Mouse (Mus musculus) MEL (cell line): ENCODE measurements around the gene Clasrp. TPM values are rescaled to one million over a fixed set of nuclear protein-coding genes. Genes with fewer than 3 reads are reported as not detected.

Experiments used
- DNase-seq: peaks from one replicate; pipeline ENCODE4 v3.0.0; 2011; ENCODE audit warnings: low read depth, low spot score
- H3K27ac ChIP-seq: 2 replicates; pipeline ENCODE4 v1.5.1; 2012; ENCODE audit warnings: low read depth, mild to moderate bottlenecking, control low read depth, low read length, moderate library complexity; ENCODE audit not compliant: control insufficient read depth
- H3K27me3 ChIP-seq, 2 experiments: fragments of 150-350 bp in 1 of 2; sonication (generic) in 1 of 2; 2 replicates each; pipeline ENCODE4 v1.6.1; 2012; ENCODE audit warnings: low read length in 2 of 2, mild to moderate bottlenecking in 2 of 2, improper control_type of control experiment in 1 of 2, moderate library complexity in 1 of 2; ENCODE audit not compliant: insufficient read depth in 2 of 2, control insufficient read depth in 1 of 2
- H3K36me3 ChIP-seq, 2 experiments: 2 replicates each; pipeline ENCODE4 v1.6.1; 2012 to 2014; ENCODE audit warnings: low read length in 2 of 2, improper control_type of control experiment in 1 of 2, inconsistent platforms in 1 of 2, mild to moderate bottlenecking in 1 of 2; ENCODE audit not compliant: insufficient read depth in 2 of 2, control insufficient read depth in 1 of 2
- H3K4me1 ChIP-seq, 2 experiments: fragments of 150-350 bp in 1 of 2; sonication (generic) in 1 of 2; 2 replicates each; pipeline ENCODE4 v1.6.1; 2012; ENCODE audit warnings: low read length in 2 of 2, improper control_type of control experiment in 1 of 2, mild to moderate bottlenecking in 1 of 2; ENCODE audit not compliant: insufficient read depth in 2 of 2, control insufficient read depth in 1 of 2
- H3K4me3 ChIP-seq, 2 experiments: fragments of 150-350 bp in 1 of 2; sonication (generic) in 1 of 2; 2 replicates each; pipeline ENCODE4 v1.5.1; 2012; ENCODE audit warnings: low read depth in 2 of 2, low read length in 2 of 2, mild to moderate bottlenecking in 2 of 2, moderate library complexity in 2 of 2, control low read depth in 1 of 2, improper control_type of control experiment in 1 of 2; ENCODE audit not compliant: control insufficient read depth in 1 of 2, insufficient read depth in 1 of 2
- H3K79me2 ChIP-seq: 2 replicates; pipeline ENCODE4 v1.6.1; 2012; ENCODE audit warnings: mild to moderate bottlenecking, low read length, moderate library complexity; ENCODE audit not compliant: control insufficient read depth, poor library complexity, insufficient read depth
- H3K9ac ChIP-seq: 2 replicates; pipeline ENCODE4 v1.6.1; 2012; ENCODE audit warnings: low read depth, mild to moderate bottlenecking, control low read depth, low read length, moderate library complexity; ENCODE audit not compliant: control insufficient read depth, poor library complexity, severe bottlenecking
- H3K9me3 ChIP-seq: fragments of 150-350 bp; sonication (generic); replicated peaks from 2 replicates; pipeline ENCODE4 v1.6.1; 2012; ENCODE audit warnings: mild to moderate bottlenecking, low read length, improper control_type of control experiment, moderate library complexity; ENCODE audit not compliant: insufficient read depth
- CHD1 ChIP-seq: IDR thresholded peaks from 2 replicates; pipeline ENCODE4 v1.6.1; 2012; ENCODE audit warnings: low read depth, mild to moderate bottlenecking, inconsistent platforms, low read length, improper control_type of control experiment
- CHD2 ChIP-seq: IDR thresholded peaks from 2 replicates; pipeline ENCODE4 v1.6.1; 2011; ENCODE audit warnings: low read length, improper control_type of control experiment
- CTCF ChIP-seq, 3 experiments: IDR thresholded peaks in 2 of 3; conservative IDR thresholded peaks in 1 of 3; 2 replicates each; pipeline ENCODE4 v1.5.1; 2011 to 2012; ENCODE audit warnings: low read length in 3 of 3, low read depth in 2 of 3, mild to moderate bottlenecking in 2 of 3, improper control_type of control experiment in 1 of 3, inconsistent platforms in 1 of 3, mixed read lengths in 1 of 3, moderate library complexity in 1 of 3; ENCODE audit not compliant: control insufficient read depth in 1 of 3, insufficient read depth in 1 of 3, poor library complexity in 1 of 3, severe bottlenecking in 1 of 3
- E2F4 ChIP-seq: IDR thresholded peaks from 2 replicates; pipeline ENCODE4 v1.6.1; 2011; ENCODE audit warnings: low read depth, low read length, improper control_type of control experiment, borderline replicate concordance
- ELF1 ChIP-seq: IDR thresholded peaks from 2 replicates; pipeline ENCODE4 v1.6.1; 2014; ENCODE audit warnings: low read depth, mild to moderate bottlenecking, inconsistent platforms, low read length, improper control_type of control experiment, moderate library complexity
- EP300 ChIP-seq, 2 experiments: IDR thresholded peaks; 2 replicates each; pipeline ENCODE4 v1.6.1; 2011; ENCODE audit warnings: improper control_type of control experiment in 2 of 2, low read length in 2 of 2, low read depth in 1 of 2, mild to moderate bottlenecking in 1 of 2
- GABPA ChIP-seq: IDR thresholded peaks from 2 replicates; pipeline ENCODE4 v1.6.1; 2012; ENCODE audit warnings: low read depth, mild to moderate bottlenecking, inconsistent platforms, low read length, improper control_type of control experiment, moderate library complexity
- GATA1 ChIP-seq: IDR thresholded peaks from 2 replicates; pipeline ENCODE4 v1.6.1; 2011; ENCODE audit warnings: low read depth, low read length, improper control_type of control experiment
- HCFC1 ChIP-seq: IDR thresholded peaks from 2 replicates; pipeline ENCODE4 v1.6.1; 2012; ENCODE audit warnings: low read depth, mild to moderate bottlenecking, inconsistent platforms, low read length, improper control_type of control experiment, moderate library complexity
- JUND ChIP-seq: IDR thresholded peaks from 2 replicates; pipeline ENCODE4 v1.6.1; 2011; ENCODE audit warnings: low read depth, mild to moderate bottlenecking, improper control_type of control experiment, low read length
- KAT2A ChIP-seq: conservative IDR thresholded peaks from 2 replicates; pipeline ENCODE4 v1.6.1; 2012; ENCODE audit warnings: low read depth, low read length, improper control_type of control experiment, inconsistent platforms
- MAX ChIP-seq: IDR thresholded peaks from 2 replicates; pipeline ENCODE4 v1.6.1; 2011; ENCODE audit warnings: low read length, improper control_type of control experiment
- MAZ ChIP-seq: IDR thresholded peaks from 2 replicates; pipeline ENCODE4 v1.6.1; 2012; ENCODE audit warnings: low read depth, mild to moderate bottlenecking, inconsistent platforms, low read length, improper control_type of control experiment
- MXI1 ChIP-seq: IDR thresholded peaks from 2 replicates; pipeline ENCODE4 v1.6.1; 2011; ENCODE audit warnings: mild to moderate bottlenecking, low read depth, low read length, improper control_type of control experiment
- NELFE ChIP-seq: IDR thresholded peaks from 2 replicates; pipeline ENCODE4 v1.6.1; 2011; ENCODE audit warnings: low read depth, low read length, improper control_type of control experiment
- NRF1 ChIP-seq: IDR thresholded peaks from 2 replicates; pipeline ENCODE4 v1.6.1; 2014; ENCODE audit warnings: low read depth, mild to moderate bottlenecking, inconsistent platforms, low read length, improper control_type of control experiment, moderate library complexity; ENCODE audit not compliant: poor library complexity, insufficient read depth, severe bottlenecking
- POLR2A ChIP-seq, 2 experiments: IDR thresholded peaks; 2 replicates each; pipeline ENCODE4 v1.6.1; 2011 to 2012; ENCODE audit warnings: low read length in 2 of 2, mild to moderate bottlenecking in 2 of 2, control low read depth in 1 of 2, improper control_type of control experiment in 1 of 2, low read depth in 1 of 2, moderate library complexity in 1 of 2; ENCODE audit not compliant: control insufficient read depth in 1 of 2, insufficient read depth in 1 of 2, poor library complexity in 1 of 2
- POLR2AphosphoS2 ChIP-seq: IDR thresholded peaks from 2 replicates; pipeline ENCODE4 v1.6.1; 2011; ENCODE audit warnings: low read length, improper control_type of control experiment
- RAD21 ChIP-seq: IDR thresholded peaks from 2 replicates; pipeline ENCODE4 v1.6.1; 2011; ENCODE audit warnings: mild to moderate bottlenecking, low read depth, low read length, improper control_type of control experiment
- RCOR1 ChIP-seq: IDR thresholded peaks from 2 replicates; pipeline ENCODE4 v1.6.1; 2012; ENCODE audit warnings: low read depth, mild to moderate bottlenecking, inconsistent platforms, low read length, improper control_type of control experiment
- SMC3 ChIP-seq: IDR thresholded peaks from 2 replicates; pipeline ENCODE4 v1.6.1; 2011; ENCODE audit warnings: low read depth, low read length, improper control_type of control experiment
- TAL1 ChIP-seq: IDR thresholded peaks from 2 replicates; pipeline ENCODE4 v1.6.1; 2012; ENCODE audit warnings: mild to moderate bottlenecking, inconsistent platforms, low read length, moderate library complexity, mixed read lengths
- TCF12 ChIP-seq: IDR thresholded peaks from 2 replicates; pipeline ENCODE4 v1.6.1; 2014; ENCODE audit warnings: low read depth, mild to moderate bottlenecking, inconsistent platforms, low read length, improper control_type of control experiment, moderate library complexity
- USF1 ChIP-seq: IDR thresholded peaks from 2 replicates; pipeline ENCODE4 v1.6.1; 2014; ENCODE audit warnings: low read depth, mild to moderate bottlenecking, inconsistent platforms, low read length, improper control_type of control experiment, moderate library complexity
- USF2 ChIP-seq, 2 experiments: IDR thresholded peaks; 2 replicates each; pipeline ENCODE4 v1.6.1; 2011 to 2012; ENCODE audit warnings: improper control_type of control experiment in 2 of 2, low read length in 2 of 2, borderline replicate concordance in 1 of 2, inconsistent platforms in 1 of 2, low read depth in 1 of 2, mild to moderate bottlenecking in 1 of 2; ENCODE audit not compliant: insufficient read depth in 1 of 2
- ZC3H11A ChIP-seq: IDR thresholded peaks from 2 replicates; pipeline ENCODE4 v1.6.1; 2012; ENCODE audit warnings: low read depth, mild to moderate bottlenecking, inconsistent platforms, low read length, improper control_type of control experiment
- ZMIZ1 ChIP-seq: IDR thresholded peaks from 2 replicates; pipeline ENCODE4 v1.6.1; 2012; ENCODE audit warnings: low read depth, mild to moderate bottlenecking, inconsistent platforms, low read length, improper control_type of control experiment, moderate library complexity
- ZNF384 ChIP-seq: IDR thresholded peaks from 2 replicates; pipeline ENCODE4 v1.6.1; 2012; ENCODE audit warnings: low read depth, mild to moderate bottlenecking, inconsistent platforms, low read length, improper control_type of control experiment
- polyA plus RNA-seq, 2 experiments: library from polyadenylated mRNA; stranded (reverse) in 1 of 2; unstranded in 1 of 2; fragments of >175 nt in 1 of 2; fragments of >200 nt in 1 of 2; gene quantifications; 2 replicates each; pipeline versions ENCODE4 v1.2.1 to v1.2.4; 2012; ENCODE audit warnings: low replicate concordance in 2 of 2, low read depth in 1 of 2; ENCODE audit not compliant: insufficient read length in 2 of 2, insufficient read depth in 1 of 2, missing spikeins in 1 of 2
- total RNA-seq: library from RNA; depleted of rRNA; stranded (reverse); fragments of 300-350 nt; gene quantifications from 2 replicates; pipeline ENCODE4 v1.2.3, GENCODE M21; 2012

The Clasrp gene
- total and polyA plus RNA-seq, 3 experiments: 31.1 to 62.2 TPM; not detected in 1

- Histone ChIP-seq H3K36me3 (peaks cover 0 to 19% of the 10 kb centered on the region in 2 experiments; a peak in 3 of 4 replicates), H3K79me2 (peaks cover 38% of the 10 kb centered on the region), H3K4me3 (peak overlapping the region; percentile 82 to 93), H3K27ac (peak overlapping the region; percentile 54), H3K4me1 (peaks cover 2 to 14% of the 10 kb centered on the region in 2 experiments; a peak in 3 of 4 replicates), H3K9me3 (no peaks in the 10 kb centered on the region), H3K27me3 (no peaks in the 10 kb centered on the region)
- no peak for DNase-seq
- TF ChIP-seq ZMIZ1 (no peak), POLR2A (IDR thresholded peaks at IDR 0.05; ENCODE audit: control insufficient read depth in 1 of 2, insufficient read depth in 1 of 2, low read depth in 1 of 2, low read length in 2 of 2, poor library complexity in 1 of 2) (peak in 1 of 2 experiments; percentile 31; a peak in 1 of 4 replicates)
- TF ChIP-seq, all 39 proteins: peak for 1
- peak overlapping the region; percentile 86 for H3K9ac ChIP-seq
Observed at GRCm38 (mm10) chr7:19573776-19574140, 30.5 kb downstream of the Clasrp start.

- Histone ChIP-seq H3K79me2 (peaks cover 38% of the 10 kb centered on the region), H3K4me1 (peaks cover 2 to 10% of the 10 kb centered on the region in 2 experiments; a peak in 3 of 4 replicates), H3K9ac (peak overlapping the region; percentile 86), H3K9me3 (no peaks in the 10 kb centered on the region), H3K4me3 (peak overlapping the region; percentile 82 to 93), H3K27me3 (no peaks in the 10 kb centered on the region), H3K36me3 (peaks cover 0 to 19% of the 10 kb centered on the region in 2 experiments; a peak in 3 of 4 replicates), H3K27ac (peak overlapping the region; percentile 65)
- peak; percentile 91 for DNase-seq
- TF ChIP-seq ZMIZ1 (peak; percentile 90), RCOR1 (peak; percentile 16; the same call in 1 of the 2 replicates), GATA1 (no peak), CHD2 (no peak), MAX (peak; percentile 83), JUND (no peak), USF1 (peak; percentile 46; the same call in 1 of the 2 replicates), CTCF (IDR thresholded peaks at IDR 0.05 in 2 of 3, conservative IDR thresholded peaks at IDR 0.05 in 1 of 3; ENCODE audit: control insufficient read depth in 1 of 3, insufficient read depth in 1 of 3, low read depth in 2 of 3, low read length in 3 of 3, poor library complexity in 1 of 3, severe bottlenecking in 1 of 3) (peak in 1 of 3 experiments; percentile 8; a peak in 1 of 6 replicates), RAD21 (no peak), ZNF384 (no peak), TCF12 (peak; percentile 87), GABPA (0 out of 2 replicates have a peak, but pooled peaks have one; percentile 10), KAT2A (peak; percentile 59; the same call in 1 of the 2 replicates), POLR2A (IDR thresholded peaks at IDR 0.05; ENCODE audit: control insufficient read depth in 1 of 2, insufficient read depth in 1 of 2, low read depth in 1 of 2, low read length in 2 of 2, poor library complexity in 1 of 2) (peak; percentile 78 to 89; a peak in 3 of 4 replicates), EP300 (IDR thresholded peaks at IDR 0.05; ENCODE audit: low read depth in 1 of 2, low read length in 2 of 2) (0 out of 4 replicates have a peak, but pooled peaks of 1 of the 2 experiments have one; percentile 23), ZC3H11A (no peak), NELFE (peak; percentile 87), E2F4 (no peak), CHD1 (no peak), MAZ (peak; percentile 85), MXI1 (peak; percentile 86), USF2 (IDR thresholded peaks at IDR 0.05; ENCODE audit: borderline replicate concordance in 1 of 2, insufficient read depth in 1 of 2, low read depth in 1 of 2, low read length in 2 of 2) (no peak), NRF1 (peak; percentile 57; the same call in 1 of the 2 replicates), ELF1 (peak; percentile 59), HCFC1 (peak; percentile 89), TAL1 (no peak), SMC3 (no peak; the same call in 1 of the 2 replicates), POLR2AphosphoS2 (peak; percentile 83)
Observed at GRCm38 (mm10) chr7:19572926-19573775, 31.1 kb downstream of the Clasrp start.
